Mouse (Mus musculus) heart, postnatal 0 days (tissue): ENCODE data around the gene Traf3ip3.

Source experiments
- CTCF ChIP-seq: IDR thresholded peaks from 2 replicates; pipeline ENCODE4 v1.5.1; 2016; ENCODE audit warnings: antibody characterized with exemption, control low read depth, low read depth
- EP300 ChIP-seq: IDR thresholded peaks from 2 replicates; pipeline ENCODE4 v1.6.1; 2016; ENCODE audit warnings: antibody characterized with exemption, low read depth

DNA sequence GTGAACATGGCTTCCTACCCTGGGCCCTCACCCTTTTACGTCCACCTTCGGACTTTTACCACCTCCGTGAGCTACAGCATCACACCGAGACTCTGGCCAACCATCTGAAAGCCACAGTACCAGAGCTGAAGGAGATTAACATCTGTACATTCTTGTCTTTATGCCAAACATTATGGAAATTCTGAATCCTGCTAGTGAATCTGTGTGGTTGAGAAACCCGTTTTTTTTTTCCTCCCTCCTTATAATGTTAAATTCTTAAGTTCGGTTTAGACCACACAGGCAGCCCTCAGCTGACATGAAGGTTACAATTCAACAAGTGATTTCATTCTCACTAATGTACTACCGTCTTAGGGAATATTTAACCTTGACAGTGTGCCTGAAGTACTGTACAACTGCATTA is 33.4 kb upstream of the Traf3ip3 start:
- no peak for TF ChIP-seq CTCF
- TF ChIP-seq EP300, result no peak
